Comparison of ENCODE assay signal across 10 mouse cellular contexts in genomic region chr16:44633059-44633667, GRCm38 (mm10).
DNase-seq lines count a peak whose midpoint lies in the region; ATAC-seq lines count a peak whose summit lies in the region.
"Had no signal": no experiment of that assay in that cellular context is flagged by ENCODE, and none has a peak within 500 bp of the region (broad histone marks: within the 10 kb centered on the region; RNA-seq: fewer than 3 reads in every experiment).

No protein-coding gene starts in this region.

- no peaks in the 10 kb centered on the region for H3K9me3 ChIP-seq in kidney, embryonic 14.5 days (ENCODE audit: control insufficient read depth, low read length)
- no peaks in the 10 kb centered on the region for H3K9me3 ChIP-seq in forebrain, embryonic 11.5 days (ENCODE audit: control insufficient read depth, low read length)
- no peaks in the 10 kb centered on the region for H3K9me3 ChIP-seq in hindbrain, embryonic 14.5 days (ENCODE audit: control insufficient read depth, low read length)
- H3K9me3 ChIP-seq in midbrain, embryonic 15.5 days: no peaks in the 10 kb centered on the region
- H3K9me3 ChIP-seq: G1E had no signal

- WGBS in kidney, embryonic 14.5 days: 42% methylated on average over 9 of the region's 9 CpGs
- 55% methylated on average over 9 of the region's 9 CpGs for whole genome bisulfite sequencing in forebrain, embryonic 11.5 days
- WGBS in hindbrain, embryonic 14.5 days: 63% methylated on average over 9 of the region's 9 CpGs
- 61% methylated on average over 9 of the region's 9 CpGs for WGBS in midbrain, embryonic 15.5 days

- H3K27ac ChIP-seq in kidney, embryonic 14.5 days (ENCODE audit: low read depth, low read length): peak overlapping the region; percentile 90
- H3K27ac ChIP-seq in forebrain, embryonic 11.5 days (ENCODE audit: low read depth, low read length): no peak overlapping the region
- peak overlapping the region; percentile 66 for H3K27ac ChIP-seq in hindbrain, embryonic 14.5 days
- peak overlapping the region; percentile 69; the same call in 1 of the 2 replicates for H3K27ac ChIP-seq in midbrain, embryonic 15.5 days

- H3K36me3 ChIP-seq in kidney, embryonic 14.5 days (ENCODE audit: control insufficient read depth, insufficient read depth, low read length): no peaks in the 10 kb centered on the region
- H3K36me3 ChIP-seq in forebrain, embryonic 11.5 days (ENCODE audit: control insufficient read depth, insufficient read depth, low read length): no peaks in the 10 kb centered on the region
- H3K36me3 ChIP-seq in hindbrain, embryonic 14.5 days (replicated peaks; ENCODE audit: control insufficient read depth, insufficient read depth): no peaks in the 10 kb centered on the region
- no peaks in the 10 kb centered on the region for H3K36me3 ChIP-seq in midbrain, embryonic 15.5 days (replicated peaks)
- H3K36me3 ChIP-seq: G1E had no signal

- ATAC-seq in kidney, embryonic 14.5 days (ENCODE audit: low FRiP score, low TSS enrichment): no peak
- peak; percentile 57; the same call in 1 of the 2 replicates for ATAC-seq in forebrain, embryonic 11.5 days (replicated peaks; ENCODE audit: low FRiP score)
- ATAC-seq in hindbrain, embryonic 14.5 days (ENCODE audit: low FRiP score): 0 out of 2 replicates have a peak, but pooled peaks have one; percentile 34
- ATAC-seq in midbrain, embryonic 15.5 days (replicated peaks): no peak; the same call in 1 of the 2 replicates

- DNase-seq in kidney, adult 9 months: no peak
- DNase-seq in forebrain, embryonic 11.5 days (ENCODE audit: low spot score): no peak
- no peak for DNase-seq in hindbrain, embryonic 14.5 days (ENCODE audit: low spot score)
- no peak for DNase-seq in adipocyte (ENCODE audit: low spot score)
- DNase-seq in adrenal gland, postnatal 14 days: no peak
- no peak for DNase-seq in left cerebral cortex, adult 8-10 months (ENCODE audit: low spot score in 2 of 2)

- no peak overlapping the region for H3K4me3 ChIP-seq in kidney, embryonic 14.5 days (ENCODE audit: low read length)
- no peak overlapping the region for H3K4me3 ChIP-seq in forebrain, embryonic 11.5 days (ENCODE audit: low read depth, low read length)
- H3K4me3 ChIP-seq in hindbrain, embryonic 14.5 days (replicated peaks; ENCODE audit: low read length): no peak overlapping the region
- no peak overlapping the region for H3K4me3 ChIP-seq in midbrain, embryonic 15.5 days
- H3K4me3 ChIP-seq: myocyte had no signal

- H3K4me2 ChIP-seq in kidney, embryonic 14.5 days (replicated peaks; ENCODE audit: low read depth, low read length): no peak overlapping the region; the same call in 1 of the 2 replicates
- H3K4me2 ChIP-seq in forebrain, embryonic 11.5 days (ENCODE audit: low read depth, low read length, severe bottlenecking): no peak overlapping the region
- peak overlapping the region; percentile 28 for H3K4me2 ChIP-seq in hindbrain, embryonic 14.5 days (replicated peaks)
- H3K4me2 ChIP-seq in midbrain, embryonic 15.5 days: no peak overlapping the region

- H3K9ac ChIP-seq in kidney, embryonic 14.5 days (ENCODE audit: low read depth, low read length): no peak overlapping the region
- H3K9ac ChIP-seq in forebrain, embryonic 11.5 days (ENCODE audit: low read length): no peak overlapping the region
- H3K9ac ChIP-seq in hindbrain, embryonic 14.5 days: no peak overlapping the region
- no peak overlapping the region for H3K9ac ChIP-seq in midbrain, embryonic 15.5 days

- peaks cover 43% of the 10 kb centered on the region for H3K4me1 ChIP-seq in kidney, embryonic 14.5 days (ENCODE audit: control insufficient read depth, insufficient read depth, low read length)
- peaks cover 4% of the 10 kb centered on the region; the same call in 1 of the 2 replicates for H3K4me1 ChIP-seq in forebrain, embryonic 11.5 days (replicated peaks; ENCODE audit: control insufficient read depth, insufficient read depth, low read length)
- H3K4me1 ChIP-seq in hindbrain, embryonic 14.5 days (replicated peaks; ENCODE audit: control insufficient read depth, insufficient read depth, low read length): peaks cover 17% of the 10 kb centered on the region; the same call in 1 of the 2 replicates
- peaks cover 15% of the 10 kb centered on the region for H3K4me1 ChIP-seq in midbrain, embryonic 15.5 days

- no peaks in the 10 kb centered on the region for H3K27me3 ChIP-seq in kidney, embryonic 14.5 days (ENCODE audit: control insufficient read depth, insufficient read depth, low read length)
- H3K27me3 ChIP-seq in forebrain, embryonic 11.5 days (ENCODE audit: control insufficient read depth, insufficient read depth, low read length): no peaks in the 10 kb centered on the region
- H3K27me3 ChIP-seq in hindbrain, embryonic 14.5 days (ENCODE audit: control insufficient read depth, insufficient read depth, low read length): no peaks in the 10 kb centered on the region
- H3K27me3 ChIP-seq in midbrain, embryonic 15.5 days (replicated peaks): no peaks in the 10 kb centered on the region

Comparison
In these comparisons a context has a peak if more than half of its experiments do, and no peak if none do; other contexts are left out.
1. ATAC-seq: peak in forebrain, embryonic 11.5 days (single experiment) and hindbrain, embryonic 14.5 days (single experiment); none in kidney, embryonic 14.5 days (single experiment) and midbrain, embryonic 15.5 days (single experiment).